Comparison of ENCODE assay signal across 19 mouse cellular contexts in genomic region chr17:29280422-29280821, GRCm38 (mm10). TPM values are rescaled to one million over a fixed set of nuclear protein-coding genes. Genes with fewer than 3 reads are reported as not detected.
DNase-seq lines count a peak whose midpoint lies in the region; ATAC-seq and TF ChIP-seq lines count a peak whose summit lies in the region.
"Had no signal": no experiment of that assay in that cellular context is flagged by ENCODE, and none has a peak within 500 bp of the region (broad histone marks: within the 10 kb centered on the region; RNA-seq: fewer than 3 reads in every experiment).

No protein-coding gene starts in this region.

- no peak overlapping the region for H3K4me2 ChIP-seq in kidney, embryonic 16.5 days (replicated peaks; ENCODE audit: low read depth, low read length)
- no peak overlapping the region for H3K4me2 ChIP-seq in midbrain, embryonic 14.5 days (ENCODE audit: low read length)
- H3K4me2 ChIP-seq: forebrain, embryonic 13.5 days had no signal

- no peak overlapping the region for H3K4me3 ChIP-seq in ES-Bruce4 (ENCODE audit: low read depth, low read length)
- H3K4me3 ChIP-seq in kidney, embryonic 16.5 days (ENCODE audit: low read length) = no peak overlapping the region
- H3K4me3 ChIP-seq in midbrain, embryonic 14.5 days (replicated peaks; ENCODE audit: low read depth, low read length) = no peak overlapping the region
- H3K4me3 ChIP-seq: forebrain, embryonic 13.5 days; heart, embryonic 10.5 days; limb, embryonic 10.5 days had no signal

- peak overlapping the region; percentile 69 for H3K27ac ChIP-seq in ES-Bruce4 (ENCODE audit: insufficient read depth, low read length)
- no peak overlapping the region for H3K27ac ChIP-seq in kidney, embryonic 16.5 days (ENCODE audit: low read length)
- H3K27ac ChIP-seq in midbrain, embryonic 14.5 days (replicated peaks; ENCODE audit: low read depth, low read length) = no peak overlapping the region
- H3K27ac ChIP-seq: forebrain, embryonic 13.5 days; heart, embryonic 10.5 days; limb, embryonic 10.5 days had no signal

- no peaks in the 10 kb centered on the region for H3K9me3 ChIP-seq in ES-Bruce4 (replicated peaks; ENCODE audit: control insufficient read depth, insufficient read depth, low read length, poor library complexity, severe bottlenecking)
- H3K9me3 ChIP-seq in kidney, embryonic 16.5 days (ENCODE audit: low read length) = no peaks in the 10 kb centered on the region
- H3K9me3 ChIP-seq in midbrain, embryonic 14.5 days (ENCODE audit: control insufficient read depth, low read length) = no peaks in the 10 kb centered on the region
- H3K9me3 ChIP-seq: forebrain, embryonic 13.5 days; limb, embryonic 10.5 days had no signal

- H3K9ac ChIP-seq in ES-Bruce4 (ENCODE audit: low read depth, poor library complexity, severe bottlenecking) = no peak overlapping the region
- no peak overlapping the region for H3K9ac ChIP-seq in kidney, embryonic 16.5 days (replicated peaks; ENCODE audit: low read length)
- no peak overlapping the region for H3K9ac ChIP-seq in midbrain, embryonic 14.5 days (replicated peaks; ENCODE audit: low read length)
- H3K9ac ChIP-seq: forebrain, embryonic 13.5 days; liver, postnatal 0 days had no signal

- TF ChIP-seq POLR2A in ES-Bruce4 (IDR thresholded peaks at IDR 0.05; ENCODE audit: insufficient read depth, low read length) = no peak

- peak; percentile 60 to 81 for DNase-seq in thymus, adult 18-20 months
- DNase-seq in thymus, postnatal 4 days = peak; percentile 83
- DNase-seq in left cerebral cortex, postnatal 36 days (ENCODE audit: low spot score in 2 of 2) = no peak
- no peak for DNase-seq in midbrain, embryonic 14.5 days
- DNase-seq: cerebellum, adult 9-10 months; kidney, adult 8-10 months; kidney, postnatal 25 days; liver, postnatal 0 days; lung, postnatal 10 days had no signal

- intact Hi-C loops in left cerebral cortex, postnatal 36 days (cut with DNase I) = no loop called here

- peak; percentile 98 for ATAC-seq in activated CD4-positive, CD25-positive, alpha-beta regulatory T cell, adult 4 months
- ATAC-seq in kidney, embryonic 16.5 days (ENCODE audit: low FRiP score, low TSS enrichment) = no peak
- ATAC-seq in midbrain, embryonic 14.5 days (ENCODE audit: low FRiP score, low TSS enrichment) = no peak
- ATAC-seq: forebrain, embryonic 13.5 days; liver, postnatal 0 days; Patski had no signal

- no peaks in the 10 kb centered on the region for H3K36me3 ChIP-seq in ES-Bruce4 (ENCODE audit: control insufficient read depth, insufficient read depth, low read length, poor library complexity, severe bottlenecking)
- peaks cover 22% of the 10 kb centered on the region for H3K36me3 ChIP-seq in kidney, embryonic 16.5 days (ENCODE audit: insufficient read depth, low read length)
- peaks cover 30% of the 10 kb centered on the region for H3K36me3 ChIP-seq in midbrain, embryonic 14.5 days (ENCODE audit: control insufficient read depth, insufficient read depth, low read length)

- no peaks in the 10 kb centered on the region for H3K4me1 ChIP-seq in ES-Bruce4 (ENCODE audit: control insufficient read depth, insufficient read depth, low read length)
- H3K4me1 ChIP-seq in kidney, embryonic 16.5 days (ENCODE audit: insufficient read depth, low read length) = peaks cover 10% of the 10 kb centered on the region; the same call in 1 of the 2 replicates
- H3K4me1 ChIP-seq in midbrain, embryonic 14.5 days (ENCODE audit: control insufficient read depth, insufficient read depth, low read length) = no peaks in the 10 kb centered on the region

- 84% methylated on average over 5 of the region's 5 CpGs for WGBS in kidney, embryonic 16.5 days
- WGBS in midbrain, embryonic 14.5 days = 88% methylated on average over 5 of the region's 5 CpGs

- H3K27me3 ChIP-seq in ES-Bruce4 (ENCODE audit: control insufficient read depth, insufficient read depth, low read length, poor library complexity, severe bottlenecking) = no peaks in the 10 kb centered on the region
- H3K27me3 ChIP-seq in kidney, embryonic 16.5 days (ENCODE audit: insufficient read depth, low read length) = no peaks in the 10 kb centered on the region
- H3K27me3 ChIP-seq in midbrain, embryonic 14.5 days (ENCODE audit: control insufficient read depth, insufficient read depth, low read length) = no peaks in the 10 kb centered on the region
- H3K27me3 ChIP-seq: CH12.LX; forebrain, embryonic 13.5 days; Patski had no signal

- TF ChIP-seq EP300 in ES-Bruce4 (IDR thresholded peaks at IDR 0.05; ENCODE audit: insufficient read depth, low read depth, low read length) = no peak

- no peak for TF ChIP-seq CTCF in ES-Bruce4 (IDR thresholded peaks at IDR 0.05; ENCODE audit: low read depth, low read length)

RNA-seq across cellular contexts. Expression of gene BC004004, which starts 11.8 kb away (rescaled TPM):
- 39.5 and 54.0 TPM in 2 replicates for polyA plus RNA-seq in ES-Bruce4 (2011; ENCODE audit: insufficient read depth, insufficient read length, low read depth, missing spikeins)
- polyA plus RNA-seq in activated CD4-positive, CD25-positive, alpha-beta regulatory T cell, adult 4 months (2017; shearing (Covaris generic)) = 100 to 1,000 TPM; 125 to 132 TPM
- 85.6 TPM in 2 replicates for polyA plus RNA-seq in kidney, embryonic 16.5 days (2015; fragmentation: Nextera tagmentation; extraction: Ambion mirVana)
- 10 to 100 TPM; 78.1 to 94.7 TPM for total RNA-seq in left cerebral cortex, postnatal 36 days (2021)
- polyA plus RNA-seq in midbrain, embryonic 14.5 days (2014; fragmentation: Nextera tagmentation; extraction: Ambion mirVana) = 117 and 122 TPM in 2 replicates

RNA-seq across cellular contexts. Expression of gene Ppil1, which starts 16.4 kb away (rescaled TPM):
- 92.7 and 101 TPM in 2 replicates for polyA plus RNA-seq in ES-Bruce4 (2011; ENCODE audit: insufficient read depth, insufficient read length, low read depth, missing spikeins)
- polyA plus RNA-seq in activated CD4-positive, CD25-positive, alpha-beta regulatory T cell, adult 4 months (2017; shearing (Covaris generic)) = 10 to 100 TPM; 53.8 to 82.0 TPM
- 167 and 186 TPM in 2 replicates for polyA plus RNA-seq in kidney, embryonic 16.5 days (2015; fragmentation: Nextera tagmentation; extraction: Ambion mirVana)
- total RNA-seq in left cerebral cortex, postnatal 36 days (2021) = 10 to 100 TPM; 16.7 to 19.0 TPM
- 112 and 114 TPM in 2 replicates for polyA plus RNA-seq in midbrain, embryonic 14.5 days (2014; fragmentation: Nextera tagmentation; extraction: Ambion mirVana)

RNA-seq across cellular contexts. Expression of gene Pi16, which starts 37.1 kb away (rescaled TPM):
- 0.39 TPM in 1 of 2 replicates, not detected in the other for polyA plus RNA-seq in ES-Bruce4 (2011; ENCODE audit: insufficient read depth, insufficient read length, low read depth, missing spikeins)
- polyA plus RNA-seq in activated CD4-positive, CD25-positive, alpha-beta regulatory T cell, adult 4 months (2017; shearing (Covaris generic)) = under 1 TPM; 0.38 to 0.49 TPM
- 2.4 and 3.1 TPM in 2 replicates for polyA plus RNA-seq in kidney, embryonic 16.5 days (2015; fragmentation: Nextera tagmentation; extraction: Ambion mirVana)
- total RNA-seq in left cerebral cortex, postnatal 36 days (2021) = 1 to 10 TPM; 1.1 to 1.3 TPM
- polyA plus RNA-seq in midbrain, embryonic 14.5 days (2014; fragmentation: Nextera tagmentation; extraction: Ambion mirVana) = 1.3 and 2.8 TPM in 2 replicates
- total RNA-seq: megakaryocyte-erythroid progenitor cell, adult 5-6 weeks had no signal
- polyA plus RNA-seq: Patski had no signal

RNA-seq across cellular contexts. Expression of gene Cpne5, which starts 42.5 kb away (rescaled TPM):
- polyA plus RNA-seq in ES-Bruce4 (2011; ENCODE audit: insufficient read depth, insufficient read length, low read depth, missing spikeins) = 1.8 and 4.4 TPM in 2 replicates
- 1 to 10 TPM; 1.5 to 1.6 TPM for polyA plus RNA-seq in activated CD4-positive, CD25-positive, alpha-beta regulatory T cell, adult 4 months (2017; shearing (Covaris generic))
- 8.2 and 10.0 TPM in 2 replicates for polyA plus RNA-seq in kidney, embryonic 16.5 days (2015; fragmentation: Nextera tagmentation; extraction: Ambion mirVana)
- total RNA-seq in left cerebral cortex, postnatal 36 days (2021) = 100 to 1,000 TPM; 146 to 155 TPM
- polyA plus RNA-seq in midbrain, embryonic 14.5 days (2014; fragmentation: Nextera tagmentation; extraction: Ambion mirVana) = 27.6 and 32.6 TPM in 2 replicates
- total RNA-seq: liver, adult 2 months had no signal
- polyA plus RNA-seq: liver, adult 2 months had no signal

Comparison
In these comparisons a context has a peak if more than half of its experiments do, and no peak if none do; other contexts are left out.
1. DNase-seq: peak in thymus, adult 18-20 months (2 of 2) and thymus, postnatal 4 days (single experiment); none in left cerebral cortex, postnatal 36 days (0 of 2) and midbrain, embryonic 14.5 days (single experiment).